Mouse (Mus musculus) adipocyte (in vitro differentiated cells): ENCODE measurements around the gene Nsun2.

Experiments used
- DNase-seq: peaks from one replicate; pipeline ENCODE4 v3.0.0-alpha.2; 2016; ENCODE audit warnings: low spot score

Gene Nsun2

GRCm38 (mm10) chr13:69636375-69636774, 102.8 kb downstream of the Nsun2 start:
- no peak for DNase-seq

GRCm38 (mm10) chr13:69636816-69637215, 103.3 kb downstream of the Nsun2 start:
- no peak for DNase-seq

GRCm38 (mm10) chr13:69637657-69638056, 104.1 kb downstream of the Nsun2 start:
- no peak for DNase-seq

GRCm38 (mm10) chr13:69638108-69638626, 104.6 kb downstream of the Nsun2 start:
- no peak for DNase-seq

GRCm38 (mm10) chr13:69639251-69639650, 105.7 kb downstream of the Nsun2 start:
- DNase-seq: no peak

- no peak for DNase-seq
Measured at GRCm38 (mm10) chr13:69640126-69640525, 106.6 kb downstream of the Nsun2 start.

- no peak for DNase-seq
Measured at GRCm38 (mm10) chr13:69640541-69640940, 107.0 kb downstream of the Nsun2 start.

GRCm38 (mm10) chr13:69641017-69641416, 107.5 kb downstream of the Nsun2 start:
- no peak for DNase-seq

- no peak for DNase-seq
Measured at GRCm38 (mm10) chr13:69642656-69643216, 109.2 kb downstream of the Nsun2 start.

- DNase-seq: no peak
Measured at GRCm38 (mm10) chr13:69643937-69644336, 110.4 kb downstream of the Nsun2 start.

- DNase-seq: no peak
Measured at GRCm38 (mm10) chr13:69644427-69645166, 111.1 kb downstream of the Nsun2 start.

GRCm38 (mm10) chr13:69645694-69646423, 112.3 kb downstream of the Nsun2 start:
- DNase-seq: no peak

- DNase-seq: no peak
Measured at GRCm38 (mm10) chr13:69646481-69646880, 112.9 kb downstream of the Nsun2 start.

- DNase-seq: no peak
Measured at GRCm38 (mm10) chr13:69654508-69654907, 121.0 kb downstream of the Nsun2 start.

- no peak for DNase-seq
Measured at GRCm38 (mm10) chr13:69672121-69672520, 138.6 kb downstream of the Nsun2 start.

GRCm38 (mm10) chr13:69672565-69672964, 139.0 kb downstream of the Nsun2 start:
- no peak for DNase-seq

GRCm38 (mm10) chr13:69673197-69673920, 139.8 kb downstream of the Nsun2 start:
- DNase-seq: no peak

GRCm38 (mm10) chr13:69673921-69674618, 140.5 kb downstream of the Nsun2 start:
- no peak for DNase-seq
